Mouse (Mus musculus) layer of hippocampus, adult 2 months (tissue): ENCODE data around the gene Rhoc. TPM values are rescaled to one million over a fixed set of nuclear protein-coding genes. Genes with fewer than 3 reads are reported as not detected.
"Not testable (repeated sequence)": the region's sequence is repeated elsewhere in the genome, so short reads cannot be mapped to it uniquely, and the experiment has no call there.

Experiments used
- DNase-seq, 2 experiments: peaks; one replicate each; pipeline ENCODE4 v3.0.0; 2022; ENCODE audit warnings: low spot score in 2 of 2
- H3K27ac ChIP-seq: fragments of 200-600 bp; 2 replicates; pipeline ENCODE4 v1.8.1; 2022
- H3K4me3 ChIP-seq: fragments of 200-600 bp; 2 replicates; pipeline ENCODE4 v1.8.1; 2022; ENCODE audit warnings: mild to moderate bottlenecking
- CTCF ChIP-seq: fragments of 200-600 bp; conservative IDR thresholded peaks from 2 replicates; pipeline ENCODE4 v1.8.1; 2022; ENCODE audit warnings: antibody characterized with exemption, mild to moderate bottlenecking, moderate library complexity
- total RNA-seq, 2 experiments: library from RNA; stranded (reverse); gene quantifications; 2 replicates each; pipeline ENCODE4 v1.2.3; 2021

The Rhoc gene
- total RNA-seq, 2 experiments from 2014 or later, result 22.8 to 24.9 TPM

- no peak for TF ChIP-seq CTCF
- Histone ChIP-seq H3K27ac (no peak overlapping the region), H3K4me3 (no peak overlapping the region)
- DNase-seq, result no peak
Observed at GRCm38 (mm10) chr3:104805539-104805938, 17.4 kb downstream of the Rhoc start.

GRCm38 (mm10) chr3:104811752-104812151 lies 23.6 kb downstream of the Rhoc start:
- TF ChIP-seq CTCF, result no peak
- H3K27ac ChIP-seq, result no peak overlapping the region
- no peak overlapping the region for H3K4me3 ChIP-seq
- no peak for DNase-seq

GRCm38 (mm10) chr3:104812254-104812653 lies 24.1 kb downstream of the Rhoc start:
- no peak for DNase-seq
- H3K27ac ChIP-seq, result no peak overlapping the region
- no peak overlapping the region for H3K4me3 ChIP-seq
- TF ChIP-seq CTCF, result no peak

- not testable (repeated sequence) for DNase-seq, H3K27ac ChIP-seq, H3K4me3 ChIP-seq
Observed at GRCm38 (mm10) chr3:104813227-104813626, 25.1 kb downstream of the Rhoc start.

GRCm38 (mm10) chr3:104814746-104815145 lies 26.6 kb downstream of the Rhoc start:
- no peak for TF ChIP-seq CTCF
- DNase-seq, result no peak

GRCm38 (mm10) chr3:104815346-104815745 lies 27.2 kb downstream of the Rhoc start:
- Histone ChIP-seq H3K27ac (no peak overlapping the region), H3K4me3 (no peak overlapping the region)
- DNase-seq, result no peak
- TF ChIP-seq CTCF, result no peak

More at GRCm38 (mm10) chr3:104814746-104815145, 26.6 kb downstream of the Rhoc start:
- H3K27ac ChIP-seq, result no peak overlapping the region
- no peak overlapping the region for H3K4me3 ChIP-seq

- no peak for TF ChIP-seq CTCF
- no peak for DNase-seq
- Histone ChIP-seq H3K4me3 (no peak overlapping the region), H3K27ac (no peak overlapping the region)
Observed at GRCm38 (mm10) chr3:104816130-104816529, 28.0 kb downstream of the Rhoc start.

GRCm38 (mm10) chr3:104817481-104817990 lies 29.4 kb downstream of the Rhoc start:
- peak overlapping the region; percentile 95 for H3K27ac ChIP-seq
- TF ChIP-seq CTCF, result 0 out of 2 replicates have a peak, but pooled peaks have one; percentile 1
- H3K4me3 ChIP-seq, result peak overlapping the region; percentile 89
- DNase-seq, result peak; percentile 37 to 44

- TF ChIP-seq CTCF, result no peak
- DNase-seq, result peak in 1 of 2 experiments; percentile 31
- Histone ChIP-seq H3K27ac (peak within 1 kb of the TSS; percentile 95), H3K4me3 (peak within 1 kb of the TSS; percentile 89)
Observed at GRCm38 (mm10) chr3:104817991-104818748, 30.0 kb downstream of the Rhoc start, which contains the start of gene Mov10. Gene Mov10 (minus strand): TSS chr3:104818563.

- no peak for TF ChIP-seq CTCF
- DNase-seq, result no peak
- peak overlapping the region; percentile 89 for H3K4me3 ChIP-seq
- peak overlapping the region; percentile 95; the same call in 1 of the 2 replicates for H3K27ac ChIP-seq
Observed at GRCm38 (mm10) chr3:104818749-104819134, 30.6 kb downstream of the Rhoc start.

- no peak for TF ChIP-seq CTCF
- DNase-seq, result no peak
- no peak overlapping the region for H3K27ac ChIP-seq
- no peak overlapping the region for H3K4me3 ChIP-seq
Observed at GRCm38 (mm10) chr3:104820426-104820825, 32.3 kb downstream of the Rhoc start.

GRCm38 (mm10) chr3:104822413-104822812 lies 34.2 kb downstream of the Rhoc start:
- DNase-seq, result no peak
- Histone ChIP-seq H3K27ac (no peak overlapping the region), H3K4me3 (no peak overlapping the region)
- TF ChIP-seq CTCF, result no peak

GRCm38 (mm10) chr3:104835797-104836196 lies 47.6 kb downstream of the Rhoc start:
- TF ChIP-seq CTCF, result no peak
- Histone ChIP-seq H3K27ac (no peak overlapping the region), H3K4me3 (no peak overlapping the region)
- DNase-seq, result no peak

GRCm38 (mm10) chr3:104841049-104841448 lies 52.9 kb downstream of the Rhoc start:
- Histone ChIP-seq H3K27ac (no peak overlapping the region), H3K4me3 (no peak overlapping the region)
- no peak for DNase-seq
- no peak for TF ChIP-seq CTCF

Other genes with a start within 250 kb of the Rhoc start
- 10 to 100 TPM; 20.8 to 22.0 TPM for gene Slc16a1, start 149.7 kb upstream of the Rhoc start, total RNA-seq
- under 1 TPM in 1 of 2 experiments, not detected in 1; 0.46 TPM for gene Ppm1j, start 7.3 kb upstream of the Rhoc start, total RNA-seq
- gene Fam19a3, start 6.5 kb upstream of the Rhoc start, total RNA-seq, result not detected
- 10 to 100 TPM; 10.2 to 11.0 TPM for gene Mov10, start 30.2 kb downstream of the Rhoc start, total RNA-seq
- 10 to 100 TPM; 34.8 to 40.1 TPM for gene St7l, start 75.6 kb downstream of the Rhoc start, total RNA-seq
- 10 to 100 TPM; 34.2 to 39.5 TPM for gene Capza1, start 76.1 kb downstream of the Rhoc start, total RNA-seq
- under 1 TPM; 0.41 to 0.47 TPM for gene Wnt2b, start 173.5 kb downstream of the Rhoc start, total RNA-seq